Mouse (Mus musculus): ENCODE results near the gene Asb16. TPM values are rescaled to one million over a fixed set of nuclear protein-coding genes. Genes with fewer than 3 reads are reported as not detected.
A peak's percentile ranks its signal among the peaks of the same experiment; 100 is the strongest.
"Not testable (repeated sequence)": the region's sequence is repeated elsewhere in the genome, so short reads cannot be mapped to it uniquely, and the experiment has no call there.

Asb16 gene
- polyA plus RNA-seq, 1 experiment from 2014 or later = 0.06 TPM

GRCm38 (mm10) chr11:102266631-102267355, 1.8 kb upstream of the Asb16 start:
- WGBS (ENCODE audit: insufficient replicate concordance) = 77% methylated on average over 8 of the region's 8 CpGs
- H3K27me3 ChIP-seq = no peaks in the 10 kb centered on the region
- peaks cover 29% of the 10 kb centered on the region for H3K36me3 ChIP-seq (replicated peaks)
- 0 out of 2 replicates have a peak overlapping the region, but pooled peaks have one; percentile 21 for H3K4me2 ChIP-seq
- no peak for ATAC-seq (ENCODE audit: insufficient read depth)
- no peaks in the 10 kb centered on the region for H3K9me3 ChIP-seq (replicated peaks)
- no peak overlapping the region for H3K4me3 ChIP-seq (replicated peaks)
- H3K4me1 ChIP-seq (replicated peaks) = peaks cover 3% of the 10 kb centered on the region; the same call in 1 of the 2 replicates
- no peak overlapping the region for H3K27ac ChIP-seq (replicated peaks)
- H3K9ac ChIP-seq = no peak overlapping the region

GRCm38 (mm10) chr11:102267480-102267879, 1.1 kb upstream of the Asb16 start:
- Histone ChIP-seq H3K27ac (replicated peaks) (no peak overlapping the region), H3K4me3 (replicated peaks) (no peak overlapping the region), H3K27me3 (no peaks in the 10 kb centered on the region; the same call in 1 of the 2 replicates), H3K4me2 (0 out of 2 replicates have a peak overlapping the region, but pooled peaks have one; percentile 21), H3K9ac (no peak overlapping the region), H3K9me3 (replicated peaks) (no peaks in the 10 kb centered on the region), H3K36me3 (replicated peaks) (peaks cover 22% of the 10 kb centered on the region), H3K4me1 (replicated peaks) (peaks cover 3% of the 10 kb centered on the region; the same call in 1 of the 2 replicates)
- no peak for ATAC-seq (ENCODE audit: insufficient read depth)
- 7% methylated on average over 11 of the region's 11 CpGs for WGBS (ENCODE audit: insufficient replicate concordance)

GRCm38 (mm10) chr11:102276411-102276915, 7.9 kb downstream of the Asb16 start:
- Histone ChIP-seq H3K36me3 (replicated peaks) (no peaks in the 10 kb centered on the region), H3K27me3 (peaks cover 13% of the 10 kb centered on the region), H3K4me1 (replicated peaks) (peaks cover 11% of the 10 kb centered on the region), H3K9me3 (replicated peaks) (no peaks in the 10 kb centered on the region), H3K4me2 (peak overlapping the region; percentile 71), H3K9ac (peak overlapping the region; percentile 35; the same call in 1 of the 2 replicates), H3K27ac (replicated peaks) (no peak overlapping the region), H3K4me3 (replicated peaks) (peak overlapping the region; percentile 40)
- 3% methylated on average over 33 of the region's 33 CpGs for WGBS (ENCODE audit: insufficient replicate concordance)
- peak; percentile 54 for ATAC-seq (ENCODE audit: insufficient read depth)

- no peaks in the 10 kb centered on the region for H3K36me3 ChIP-seq (replicated peaks)
- peaks cover 11% of the 10 kb centered on the region for H3K4me1 ChIP-seq (replicated peaks)
- H3K4me3 ChIP-seq (replicated peaks) = no peak overlapping the region
- H3K27ac ChIP-seq (replicated peaks) = no peak overlapping the region
- no peaks in the 10 kb centered on the region for H3K9me3 ChIP-seq (replicated peaks)
- 72% methylated on average over 8 of the region's 12 CpGs for WGBS (ENCODE audit: insufficient replicate concordance)
- ATAC-seq (ENCODE audit: insufficient read depth) = no peak
- no peak overlapping the region for H3K4me2 ChIP-seq
- peaks cover 13% of the 10 kb centered on the region; the same call in 1 of the 2 replicates for H3K27me3 ChIP-seq
- H3K9ac ChIP-seq = no peak overlapping the region
Measured at GRCm38 (mm10) chr11:102277754-102278153, 9.2 kb downstream of the Asb16 start.

GRCm38 (mm10) chr11:102279595-102279994, 11.1 kb downstream of the Asb16 start:
- Histone ChIP-seq H3K4me1 (replicated peaks) (peaks cover 18% of the 10 kb centered on the region), H3K4me3 (replicated peaks) (no peak overlapping the region), H3K27ac (replicated peaks) (no peak overlapping the region), H3K9ac (no peak overlapping the region), H3K36me3 (replicated peaks) (no peaks in the 10 kb centered on the region), H3K9me3 (replicated peaks) (no peaks in the 10 kb centered on the region), H3K27me3 (peaks cover 13% of the 10 kb centered on the region; the same call in 1 of the 2 replicates), H3K4me2 (no peak overlapping the region)
- 73% methylated on average over 3 of the region's 3 CpGs for WGBS (ENCODE audit: insufficient replicate concordance)
- ATAC-seq (ENCODE audit: insufficient read depth) = no peak

- WGBS (ENCODE audit: insufficient replicate concordance) = 56% methylated on average over 6 of the region's 6 CpGs
- H3K27me3 ChIP-seq = peaks cover 13% of the 10 kb centered on the region; the same call in 1 of the 2 replicates
- H3K4me3 ChIP-seq (replicated peaks); H3K9me3 ChIP-seq (replicated peaks); H3K36me3 ChIP-seq (replicated peaks); H3K27ac ChIP-seq (replicated peaks); H3K4me2 ChIP-seq; H3K9ac ChIP-seq; ATAC-seq (ENCODE audit: insufficient read depth): not testable (repeated sequence)
- H3K4me1 ChIP-seq (replicated peaks) = peaks cover 18% of the 10 kb centered on the region
Measured at GRCm38 (mm10) chr11:102280267-102280666, 11.7 kb downstream of the Asb16 start.

- peak overlapping the region; percentile 73 for H3K4me3 ChIP-seq (replicated peaks)
- peaks cover 43% of the 10 kb centered on the region for H3K4me1 ChIP-seq (replicated peaks)
- 73% methylated on average over 6 of the region's 6 CpGs for WGBS (ENCODE audit: insufficient replicate concordance)
- peaks cover 22% of the 10 kb centered on the region for H3K36me3 ChIP-seq (replicated peaks)
- peak overlapping the region; percentile 66 for H3K4me2 ChIP-seq
- H3K9me3 ChIP-seq (replicated peaks) = no peaks in the 10 kb centered on the region
- no peak for ATAC-seq (ENCODE audit: insufficient read depth)
- H3K9ac ChIP-seq = peak overlapping the region; percentile 44; the same call in 1 of the 2 replicates
- H3K27me3 ChIP-seq = no peaks in the 10 kb centered on the region
- peak overlapping the region; percentile 72; the same call in 1 of the 2 replicates for H3K27ac ChIP-seq (replicated peaks)
Measured at GRCm38 (mm10) chr11:102283922-102284321, 15.4 kb downstream of the Asb16 start.

GRCm38 (mm10) chr11:102284501-102285094, 16.1 kb downstream of the Asb16 start, which contains the start of gene Tmub2:
TSS of gene Tmub2 (plus strand) at chr11:102284931.
- H3K4me3 ChIP-seq (replicated peaks) = peak within 1 kb of the TSS; percentile 73
- no peaks in the 10 kb centered on the region for H3K9me3 ChIP-seq (replicated peaks)
- peak within 1 kb of the TSS; percentile 77 for H3K27ac ChIP-seq (replicated peaks)
- H3K4me1 ChIP-seq (replicated peaks) = peaks cover 48% of the 10 kb centered on the region
- peak within 1 kb of the TSS; percentile 65 for H3K9ac ChIP-seq
- ATAC-seq (ENCODE audit: insufficient read depth) = peak; percentile 87
- WGBS (ENCODE audit: insufficient replicate concordance) = under 1% methylated on average over 32 of the region's 32 CpGs
- H3K36me3 ChIP-seq (replicated peaks) = peaks cover 26% of the 10 kb centered on the region
- peak within 1 kb of the TSS; percentile 66 for H3K4me2 ChIP-seq
- no peaks in the 10 kb centered on the region for H3K27me3 ChIP-seq

- peak; percentile 61 for ATAC-seq (ENCODE audit: insufficient read depth)
- H3K9ac ChIP-seq = peak overlapping the region; percentile 65
- H3K4me1 ChIP-seq (replicated peaks) = peaks cover 48% of the 10 kb centered on the region
- H3K4me2 ChIP-seq = peak overlapping the region; percentile 66
- H3K9me3 ChIP-seq (replicated peaks) = no peaks in the 10 kb centered on the region
- H3K27ac ChIP-seq (replicated peaks) = peak overlapping the region; percentile 77
- H3K27me3 ChIP-seq = no peaks in the 10 kb centered on the region
- H3K36me3 ChIP-seq (replicated peaks) = peaks cover 29% of the 10 kb centered on the region
- WGBS (ENCODE audit: insufficient replicate concordance) = 3% methylated on average over 31 of the region's 31 CpGs
- peak overlapping the region; percentile 73 for H3K4me3 ChIP-seq (replicated peaks)
Measured at GRCm38 (mm10) chr11:102285095-102285834, 16.7 kb downstream of the Asb16 start.

- 80% methylated on average over 8 of the region's 8 CpGs for WGBS (ENCODE audit: insufficient replicate concordance)
- Histone ChIP-seq H3K27ac (replicated peaks) (peak overlapping the region; percentile 46), H3K4me3 (replicated peaks) (no peak overlapping the region), H3K4me2 (no peak overlapping the region), H3K9me3 (replicated peaks) (no peaks in the 10 kb centered on the region), H3K4me1 (replicated peaks) (peaks cover 52% of the 10 kb centered on the region), H3K9ac (no peak overlapping the region), H3K36me3 (replicated peaks) (peaks cover 51% of the 10 kb centered on the region), H3K27me3 (no peaks in the 10 kb centered on the region)
- no peak for ATAC-seq (ENCODE audit: insufficient read depth)
Measured at GRCm38 (mm10) chr11:102287485-102287884, 18.9 kb downstream of the Asb16 start.

Measured in liver, embryonic 15.5 days (tissue).